Mouse (Mus musculus): Measurements from ENCODE around the gene Hebp1. TPM values are rescaled to one million over a fixed set of nuclear protein-coding genes. Genes with fewer than 3 reads are reported as not detected.

Hebp1 gene
- polyA plus RNA-seq (2015; fragmentation: Nextera tagmentation; extraction: Ambion mirVana) = 6.2 and 10.8 TPM in 2 replicates

GRCm38 (mm10) chr6:135197921-135198532 is at the start of gene Hebp1, which contains the start of gene Fam234b:
Gene Hebp1 (minus strand): TSS chr6:135198022.
Gene Fam234b (plus strand): TSS chr6:135197977.
- under 1% methylated on average over 52 of the region's 52 CpGs for WGBS
- Histone ChIP-seq H3K36me3 (no peaks in the 10 kb centered on the region), H3K27ac (replicated peaks) (peak within 1 kb of the TSS; percentile 88), H3K4me1 (peaks cover 36% of the 10 kb centered on the region), H3K4me2 (peak within 1 kb of the TSS; percentile 88), H3K27me3 (replicated peaks) (no peaks in the 10 kb centered on the region), H3K9me3 (replicated peaks) (no peaks in the 10 kb centered on the region), H3K9ac (replicated peaks) (peak within 1 kb of the TSS; percentile 85), H3K4me3 (replicated peaks) (peak within 1 kb of the TSS; percentile 73)
- ATAC-seq (ENCODE audit: low FRiP score) = peak; percentile 94

GRCm38 (mm10) chr6:135245586-135245985 is 47.8 kb upstream of the Hebp1 start:
- WGBS = 70% methylated on average over 8 of the region's 8 CpGs
- H3K27ac ChIP-seq (replicated peaks) = no peak overlapping the region
- H3K4me2 ChIP-seq = no peak overlapping the region
- H3K4me1 ChIP-seq = peaks cover 8% of the 10 kb centered on the region; the same call in 1 of the 2 replicates
- ATAC-seq (ENCODE audit: low FRiP score) = no peak
- no peaks in the 10 kb centered on the region for H3K27me3 ChIP-seq (replicated peaks)
- no peak overlapping the region for H3K9ac ChIP-seq (replicated peaks)
- H3K36me3 ChIP-seq = no peaks in the 10 kb centered on the region
- H3K4me3 ChIP-seq (replicated peaks) = no peak overlapping the region
- H3K9me3 ChIP-seq (replicated peaks) = no peaks in the 10 kb centered on the region

- Histone ChIP-seq H3K36me3 (peaks cover 24% of the 10 kb centered on the region), H3K27me3 (replicated peaks) (no peaks in the 10 kb centered on the region), H3K9me3 (replicated peaks) (no peaks in the 10 kb centered on the region), H3K9ac (replicated peaks) (no peak overlapping the region), H3K4me3 (replicated peaks) (no peak overlapping the region), H3K4me1 (no peaks in the 10 kb centered on the region), H3K4me2 (no peak overlapping the region), H3K27ac (replicated peaks) (no peak overlapping the region)
- no peak for ATAC-seq (ENCODE audit: low FRiP score)
- WGBS = 93% methylated on average over 8 of the region's 8 CpGs
Measured at GRCm38 (mm10) chr6:135240361-135240760, 42.5 kb upstream of the Hebp1 start.

- WGBS = 51% methylated on average over 4 of the region's 4 CpGs
- H3K27ac ChIP-seq (replicated peaks) = no peak overlapping the region
- no peak overlapping the region for H3K4me3 ChIP-seq (replicated peaks)
- H3K36me3 ChIP-seq = peaks cover 45% of the 10 kb centered on the region
- no peaks in the 10 kb centered on the region for H3K4me1 ChIP-seq
- ATAC-seq (ENCODE audit: low FRiP score) = no peak
- H3K9ac ChIP-seq (replicated peaks) = no peak overlapping the region
- no peak overlapping the region for H3K4me2 ChIP-seq
- no peaks in the 10 kb centered on the region for H3K9me3 ChIP-seq (replicated peaks)
- H3K27me3 ChIP-seq (replicated peaks) = no peaks in the 10 kb centered on the region
Measured at GRCm38 (mm10) chr6:135238211-135238610, 40.4 kb upstream of the Hebp1 start.

GRCm38 (mm10) chr6:135237326-135237725 is 39.5 kb upstream of the Hebp1 start:
- ATAC-seq (ENCODE audit: low FRiP score) = no peak
- no peaks in the 10 kb centered on the region for H3K27me3 ChIP-seq (replicated peaks)
- peaks cover 54% of the 10 kb centered on the region for H3K36me3 ChIP-seq
- 81% methylated on average over 14 of the region's 14 CpGs for WGBS
- H3K4me2 ChIP-seq = no peak overlapping the region
- no peak overlapping the region for H3K9ac ChIP-seq (replicated peaks)
- no peak overlapping the region for H3K4me3 ChIP-seq (replicated peaks)
- no peaks in the 10 kb centered on the region for H3K4me1 ChIP-seq
- no peaks in the 10 kb centered on the region for H3K9me3 ChIP-seq (replicated peaks)
- no peak overlapping the region for H3K27ac ChIP-seq (replicated peaks)

GRCm38 (mm10) chr6:135236576-135236975 is 38.8 kb upstream of the Hebp1 start:
- H3K4me1 ChIP-seq = no peaks in the 10 kb centered on the region
- H3K9me3 ChIP-seq (replicated peaks) = no peaks in the 10 kb centered on the region
- ATAC-seq (ENCODE audit: low FRiP score) = no peak
- no peak overlapping the region for H3K9ac ChIP-seq (replicated peaks)
- H3K36me3 ChIP-seq = peaks cover 61% of the 10 kb centered on the region
- no peak overlapping the region for H3K27ac ChIP-seq (replicated peaks)
- no peak overlapping the region for H3K4me2 ChIP-seq
- WGBS = 85% methylated on average over 3 of the region's 3 CpGs
- H3K27me3 ChIP-seq (replicated peaks) = no peaks in the 10 kb centered on the region
- no peak overlapping the region for H3K4me3 ChIP-seq (replicated peaks)

GRCm38 (mm10) chr6:135235742-135236141 is 37.9 kb upstream of the Hebp1 start:
- Histone ChIP-seq H3K9me3 (replicated peaks) (no peaks in the 10 kb centered on the region), H3K4me1 (no peaks in the 10 kb centered on the region), H3K27me3 (replicated peaks) (no peaks in the 10 kb centered on the region), H3K9ac (replicated peaks) (no peak overlapping the region), H3K36me3 (peaks cover 64% of the 10 kb centered on the region), H3K4me3 (replicated peaks) (no peak overlapping the region), H3K27ac (replicated peaks) (no peak overlapping the region), H3K4me2 (no peak overlapping the region)
- 94% methylated on average over 3 of the region's 3 CpGs for WGBS
- ATAC-seq (ENCODE audit: low FRiP score) = no peak

GRCm38 (mm10) chr6:135232443-135233182 is 34.8 kb upstream of the Hebp1 start:
- Histone ChIP-seq H3K27ac (replicated peaks) (no peak overlapping the region), H3K4me2 (no peak overlapping the region), H3K9me3 (replicated peaks) (no peaks in the 10 kb centered on the region), H3K9ac (replicated peaks) (no peak overlapping the region), H3K4me1 (no peaks in the 10 kb centered on the region), H3K4me3 (replicated peaks) (no peak overlapping the region), H3K36me3 (peaks cover 82% of the 10 kb centered on the region), H3K27me3 (replicated peaks) (no peaks in the 10 kb centered on the region)
- 61% methylated on average over 12 of the region's 12 CpGs for WGBS
- ATAC-seq (ENCODE audit: low FRiP score) = no peak

GRCm38 (mm10) chr6:135230586-135230985 is 32.8 kb upstream of the Hebp1 start:
- no peak overlapping the region for H3K4me2 ChIP-seq
- no peaks in the 10 kb centered on the region for H3K9me3 ChIP-seq (replicated peaks)
- no peaks in the 10 kb centered on the region for H3K27me3 ChIP-seq (replicated peaks)
- H3K4me3 ChIP-seq (replicated peaks) = no peak overlapping the region
- ATAC-seq (ENCODE audit: low FRiP score) = no peak
- no peak overlapping the region for H3K27ac ChIP-seq (replicated peaks)
- no peak overlapping the region for H3K9ac ChIP-seq (replicated peaks)
- H3K36me3 ChIP-seq = peaks cover 79% of the 10 kb centered on the region
- 81% methylated on average over 6 of the region's 6 CpGs for WGBS
- no peaks in the 10 kb centered on the region for H3K4me1 ChIP-seq

GRCm38 (mm10) chr6:135228465-135228941 is 30.7 kb upstream of the Hebp1 start:
- Histone ChIP-seq H3K36me3 (peaks cover 61% of the 10 kb centered on the region), H3K9ac (replicated peaks) (no peak overlapping the region), H3K9me3 (replicated peaks) (no peaks in the 10 kb centered on the region), H3K4me1 (peaks cover 6% of the 10 kb centered on the region), H3K4me2 (no peak overlapping the region), H3K27me3 (replicated peaks) (no peaks in the 10 kb centered on the region), H3K4me3 (replicated peaks) (no peak overlapping the region), H3K27ac (replicated peaks) (no peak overlapping the region)
- 52% methylated on average over 10 of the region's 10 CpGs for WGBS
- ATAC-seq (ENCODE audit: low FRiP score) = no peak

GRCm38 (mm10) chr6:135223786-135224416 is 26.1 kb upstream of the Hebp1 start:
- Histone ChIP-seq H3K36me3 (peaks cover 45% of the 10 kb centered on the region), H3K9me3 (replicated peaks) (no peaks in the 10 kb centered on the region), H3K4me1 (peaks cover 8% of the 10 kb centered on the region), H3K9ac (replicated peaks) (no peak overlapping the region), H3K4me2 (no peak overlapping the region), H3K27ac (replicated peaks) (peak overlapping the region; percentile 49; the same call in 1 of the 2 replicates), H3K27me3 (replicated peaks) (no peaks in the 10 kb centered on the region), H3K4me3 (replicated peaks) (no peak overlapping the region)
- 60% methylated on average over 6 of the region's 6 CpGs for WGBS
- ATAC-seq (ENCODE audit: low FRiP score) = peak; percentile 74

Data from neural tube, embryonic 15.5 days (tissue).